Mouse (Mus musculus) myocyte (in vitro differentiated cells): ENCODE results near the gene Wnt6. TPM values are rescaled to one million over a fixed set of nuclear protein-coding genes. Genes with fewer than 3 reads are reported as not detected.
"Not testable (repeated sequence)": the region's sequence is repeated elsewhere in the genome, so short reads cannot be mapped to it uniquely, and the experiment has no call there.

Experiments
- H3K27me3 ChIP-seq: one replicate; pipeline ENCODE4 v1.6.1; 2011; ENCODE audit not compliant: control insufficient read depth, insufficient read depth, insufficient read length
- H3K36me3 ChIP-seq: one replicate; pipeline ENCODE4 v1.6.1; 2011; ENCODE audit not compliant: control insufficient read depth, insufficient read depth
- H3K4me2 ChIP-seq: one replicate; pipeline ENCODE4 v1.6.1; 2011; ENCODE audit warnings: low read depth, control low read depth
- H3K4me3 ChIP-seq: one replicate; pipeline ENCODE4 v1.5.1; 2011; ENCODE audit warnings: mild to moderate bottlenecking, control low read depth, moderate library complexity
- H3K79me2 ChIP-seq: one replicate; pipeline ENCODE4 v1.6.1; 2011; ENCODE audit not compliant: control insufficient read depth, insufficient read depth
- H3ac ChIP-seq: one replicate; pipeline ENCODE4 v1.6.1; 2011; ENCODE audit not compliant: control insufficient read depth, insufficient read length
- CEBPB ChIP-seq: IDR thresholded peaks from 2 replicates; pipeline ENCODE4 v1.6.1; 2011; ENCODE audit warnings: mild to moderate bottlenecking, moderate library complexity; ENCODE audit not compliant: poor library complexity, insufficient read depth, severe bottlenecking
- E2F4 ChIP-seq: IDR thresholded peaks from one replicate; pipeline ENCODE4 v1.6.1; 2011; ENCODE audit warnings: mild to moderate bottlenecking, control low read depth, moderate library complexity; ENCODE audit not compliant: insufficient read depth
- MAX ChIP-seq: IDR thresholded peaks from one replicate; pipeline ENCODE4 v1.6.1; 2011; ENCODE audit warnings: low read depth, mild to moderate bottlenecking, control low read depth
- MYOD1 ChIP-seq, 3 experiments: IDR thresholded peaks; one replicate each; pipeline ENCODE4 v1.6.1; 2011; ENCODE audit warnings: control low read depth in 2 of 3, low read depth in 2 of 3, mild to moderate bottlenecking in 2 of 3, moderate library complexity in 1 of 3; ENCODE audit not compliant: insufficient read length in 2 of 3, control insufficient read depth in 1 of 3
- MYOG ChIP-seq, 3 experiments: IDR thresholded peaks; one replicate each; pipeline ENCODE4 v1.6.1; 2011; ENCODE audit warnings: control low read depth in 2 of 3, low read depth in 2 of 3, mild to moderate bottlenecking in 2 of 3; ENCODE audit not compliant: insufficient read length in 2 of 3, control insufficient read depth in 1 of 3, insufficient read depth in 1 of 3
- POLR2A ChIP-seq: IDR thresholded peaks from one replicate; pipeline ENCODE4 v1.6.1; 2011; ENCODE audit warnings: low read depth, mild to moderate bottlenecking, control low read depth, moderate library complexity; ENCODE audit not compliant: insufficient read length
- POLR2AphosphoS2 ChIP-seq: IDR thresholded peaks from one replicate; pipeline ENCODE4 v1.6.1; 2011; ENCODE audit warnings: low read depth, control low read depth; ENCODE audit not compliant: insufficient read length
- REST ChIP-seq: IDR thresholded peaks from one replicate; pipeline ENCODE4 v1.6.1; 2011; ENCODE audit warnings: mild to moderate bottlenecking, control low read depth, moderate library complexity; ENCODE audit not compliant: insufficient read depth, insufficient read length
- SRF ChIP-seq: IDR thresholded peaks from one replicate; pipeline ENCODE4 v1.6.1; 2011; ENCODE audit warnings: low read depth; ENCODE audit not compliant: control insufficient read depth, insufficient read length
- TCF12 ChIP-seq: IDR thresholded peaks from one replicate; pipeline ENCODE4 v1.6.1; 2011; ENCODE audit warnings: mild to moderate bottlenecking, control low read depth; ENCODE audit not compliant: poor library complexity, insufficient read depth, severe bottlenecking
- TCF3 ChIP-seq: IDR thresholded peaks from one replicate; pipeline ENCODE4 v1.6.1; 2011; ENCODE audit warnings: low read depth, control low read depth; ENCODE audit not compliant: insufficient read length
- USF1 ChIP-seq: IDR thresholded peaks from one replicate; pipeline ENCODE4 v1.6.1; 2011; ENCODE audit warnings: low read depth, mild to moderate bottlenecking, control low read depth, moderate library complexity
- polyA plus RNA-seq: library from polyadenylated mRNA; unstranded; fragments of >200 nt; fragmentation: generic; extraction: Trizol; gene quantifications from one replicate; pipeline ENCODE4 v1.2.1, GENCODE M21; 2012; ENCODE audit warnings: missing spikeins

Wnt6 gene
- polyA plus RNA-seq, 1 experiment = 3.1 TPM

DNA sequence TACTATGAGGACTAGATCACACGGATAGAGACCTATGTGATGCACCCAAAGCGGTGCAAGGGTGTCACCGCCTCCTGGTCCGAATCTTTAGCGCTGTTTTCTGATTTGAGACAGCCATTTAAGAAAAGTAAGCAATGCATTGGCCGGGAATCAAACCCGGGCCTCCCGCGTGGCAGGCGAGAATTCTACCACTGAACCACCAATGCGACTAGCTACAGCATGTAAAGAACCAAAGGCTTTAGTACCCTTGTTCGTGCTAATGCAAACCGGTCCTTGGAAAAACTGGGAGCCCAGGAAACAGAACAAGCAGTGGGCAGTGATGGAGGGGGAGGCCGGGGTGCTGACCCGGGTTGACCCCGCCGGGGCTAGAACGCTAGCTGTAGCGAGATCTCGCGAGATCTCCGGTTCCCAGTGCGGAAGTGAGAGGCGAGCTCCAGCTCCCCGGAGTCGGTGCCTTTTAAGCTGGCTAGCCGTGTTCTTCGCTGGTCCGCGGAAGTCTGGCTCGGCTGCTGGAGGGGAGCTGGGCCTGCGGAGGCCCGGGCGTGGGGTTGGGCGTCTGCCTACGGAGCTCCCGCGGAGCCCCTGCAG is 45.0 kb downstream of the Wnt6 start:
- H3K4me2 ChIP-seq = peak overlapping the region; percentile 80
- H3K4me3 ChIP-seq = peak overlapping the region; percentile 31
- no peaks in the 10 kb centered on the region for H3K79me2 ChIP-seq
- no peaks in the 10 kb centered on the region for H3K27me3 ChIP-seq
- H3ac ChIP-seq = no peak overlapping the region
- no peaks in the 10 kb centered on the region for H3K36me3 ChIP-seq
- TF ChIP-seq POLR2AphosphoS2 = peak; percentile 61
- TF ChIP-seq MAX = no peak
- TF ChIP-seq MYOG (IDR thresholded peaks at IDR 0.05; ENCODE audit: control insufficient read depth in 1 of 3, insufficient read depth in 1 of 3, insufficient read length in 2 of 3, low read depth in 2 of 3) = no peak
- no peak for TF ChIP-seq E2F4
- TF ChIP-seq POLR2A = peak; percentile 67

DNA sequence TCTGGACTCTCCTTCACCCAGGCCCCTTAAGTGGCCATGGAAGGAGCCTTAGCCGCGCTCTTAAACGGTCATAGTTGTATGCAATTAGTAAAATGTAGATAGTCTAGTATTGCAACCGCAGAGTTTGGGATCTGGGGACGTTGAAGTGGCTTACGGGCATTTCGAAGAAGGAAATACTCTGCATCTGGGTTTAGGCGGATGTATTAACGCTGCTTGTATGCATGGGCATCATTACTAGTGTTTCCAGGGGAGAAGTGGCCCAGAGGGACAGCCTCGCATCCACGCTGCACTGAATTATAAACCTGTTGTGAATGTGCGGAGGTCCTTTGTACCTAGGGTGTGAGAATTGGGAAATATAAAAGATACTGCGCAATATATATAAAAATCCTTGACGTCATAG is 45.5 kb downstream of the Wnt6 start:
- Histone ChIP-seq H3K27me3 (no peaks in the 10 kb centered on the region), H3K36me3 (no peaks in the 10 kb centered on the region), H3K4me3 (peak overlapping the region; percentile 31), H3K4me2 (peak overlapping the region; percentile 80), H3K79me2 (no peaks in the 10 kb centered on the region), H3ac (no peak overlapping the region)
- TF ChIP-seq POLR2AphosphoS2 = no peak
- TF ChIP-seq MAX = no peak
- no peak for TF ChIP-seq REST
- TF ChIP-seq E2F4 = no peak

DNA sequence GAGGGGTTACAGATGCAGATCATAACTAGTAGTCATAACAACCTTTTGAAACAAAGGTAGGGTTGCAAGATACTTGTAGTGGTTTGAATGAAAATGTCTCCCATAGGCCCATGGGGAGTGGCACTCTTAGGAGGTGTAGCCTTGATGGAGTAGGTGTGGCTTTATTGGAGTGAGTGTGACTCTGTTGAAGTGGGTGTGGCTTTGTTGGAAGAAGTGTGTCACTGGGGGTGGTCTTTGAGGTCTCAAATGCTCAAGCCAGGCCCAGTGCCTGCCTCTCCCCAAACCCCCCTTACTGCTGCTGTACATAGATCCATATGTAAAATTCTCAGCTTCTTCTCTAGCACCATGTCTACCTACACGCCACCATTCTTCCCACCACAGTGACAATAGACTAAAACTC is 46.8 kb downstream of the Wnt6 start:
- no peak for TF ChIP-seq MYOD1 (IDR thresholded peaks at IDR 0.05; ENCODE audit: control insufficient read depth in 1 of 3, insufficient read length in 2 of 3, low read depth in 2 of 3)
- TF ChIP-seq MYOG (IDR thresholded peaks at IDR 0.05; ENCODE audit: control insufficient read depth in 1 of 3, insufficient read depth in 1 of 3, insufficient read length in 2 of 3, low read depth in 2 of 3) = no peak
- TF ChIP-seq USF1 = no peak
- TF ChIP-seq POLR2A = no peak
- no peak for TF ChIP-seq SRF
- no peak for TF ChIP-seq MAX
- no peak for TF ChIP-seq TCF12
- no peak for TF ChIP-seq REST
- no peak for TF ChIP-seq E2F4
- TF ChIP-seq POLR2AphosphoS2 = no peak
- no peaks in the 10 kb centered on the region for H3K36me3 ChIP-seq
- H3ac ChIP-seq = no peak overlapping the region
- no peak overlapping the region for H3K4me2 ChIP-seq
- no peaks in the 10 kb centered on the region for H3K79me2 ChIP-seq
- H3K4me3 ChIP-seq = no peak overlapping the region
- H3K27me3 ChIP-seq = no peaks in the 10 kb centered on the region

DNA sequence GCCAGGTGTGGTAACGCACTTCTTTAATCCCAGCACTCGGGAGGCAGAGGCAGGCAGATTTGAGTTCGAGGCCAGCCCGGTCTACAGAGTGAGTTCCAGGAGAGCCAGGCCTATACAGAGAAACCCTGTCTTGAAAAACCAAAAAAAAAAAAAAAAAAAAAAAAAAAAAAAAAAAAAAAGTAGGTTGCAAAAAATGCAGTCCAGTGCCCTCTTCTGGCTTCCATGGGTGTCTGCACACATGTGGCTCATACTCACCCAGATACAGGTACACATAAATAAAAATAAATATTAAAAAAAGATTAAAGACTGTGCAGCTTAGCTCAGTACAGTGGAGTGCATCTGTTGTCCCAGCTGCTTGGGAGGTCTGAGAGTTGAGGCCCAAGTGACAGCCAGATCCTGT is 51.9 kb downstream of the Wnt6 start:
- not testable (repeated sequence) for H3K79me2 ChIP-seq, H3K27me3 ChIP-seq, H3K4me3 ChIP-seq, H3K4me2 ChIP-seq, H3K36me3 ChIP-seq, H3ac ChIP-seq

GRCm38 (mm10) chr1:74824518-74825302 is 53.0 kb downstream of the Wnt6 start:
- Histone ChIP-seq H3ac (no peak overlapping the region), H3K79me2 (no peaks in the 10 kb centered on the region), H3K4me2 (no peak overlapping the region), H3K36me3 (no peaks in the 10 kb centered on the region), H3K27me3 (peaks cover 5% of the 10 kb centered on the region), H3K4me3 (no peak overlapping the region)
- no peak for TF ChIP-seq REST
- TF ChIP-seq MAX = no peak

DNA sequence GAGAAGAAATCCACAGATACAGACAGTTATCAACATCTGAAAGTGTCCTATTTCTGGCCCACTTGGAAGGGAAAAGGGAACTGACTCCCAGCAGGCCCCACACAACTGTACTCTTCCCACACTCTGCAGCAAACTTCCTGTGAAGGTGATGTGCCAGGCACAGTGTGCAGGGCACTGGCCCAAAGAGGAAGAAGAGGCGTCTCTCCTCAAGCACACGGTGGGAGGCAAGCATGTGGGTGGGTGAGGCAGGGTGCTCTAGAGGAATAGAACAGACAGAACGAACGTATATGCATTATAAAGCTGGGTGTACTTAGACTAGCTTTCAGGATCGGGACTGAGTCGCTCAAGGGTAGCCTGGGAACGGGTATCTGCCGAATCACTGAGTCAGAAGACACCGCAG is 58.4 kb downstream of the Wnt6 start:
- Histone ChIP-seq H3K36me3 (no peaks in the 10 kb centered on the region), H3K27me3 (peaks cover 14% of the 10 kb centered on the region), H3K4me3 (no peak overlapping the region), H3K79me2 (no peaks in the 10 kb centered on the region), H3ac (no peak overlapping the region), H3K4me2 (no peak overlapping the region)
- no peak for TF ChIP-seq POLR2AphosphoS2
- TF ChIP-seq TCF12 = no peak
- no peak for TF ChIP-seq REST
- no peak for TF ChIP-seq MYOG (IDR thresholded peaks at IDR 0.05; ENCODE audit: control insufficient read depth in 1 of 3, insufficient read depth in 1 of 3, insufficient read length in 2 of 3, low read depth in 2 of 3)
- no peak for TF ChIP-seq USF1
- no peak for TF ChIP-seq CEBPB
- no peak for TF ChIP-seq MYOD1 (IDR thresholded peaks at IDR 0.05; ENCODE audit: control insufficient read depth in 1 of 3, insufficient read length in 2 of 3, low read depth in 2 of 3)
- TF ChIP-seq SRF = no peak
- no peak for TF ChIP-seq E2F4
- TF ChIP-seq MAX = no peak
- no peak for TF ChIP-seq TCF3
- TF ChIP-seq POLR2A = no peak
